ENCODE assay signal across 9 mouse cellular contexts in genomic region chr4:137368198-137368597, GRCm38 (mm10). TPM values are rescaled to one million over a fixed set of nuclear protein-coding genes. Genes with fewer than 3 reads are reported as not detected.
A peak's percentile ranks its signal among the peaks of the same experiment; 100 is the strongest.
DNase-seq lines count a peak whose midpoint lies in the region; ATAC-seq lines count a peak whose summit lies in the region.
"Had no signal": no experiment of that assay in that cellular context is flagged by ENCODE, and none has a peak within 500 bp of the region (broad histone marks: within the 10 kb centered on the region; RNA-seq: fewer than 3 reads in every experiment).

No protein-coding gene starts in this region.

- 30% methylated on average over 1 of the region's 1 CpGs for WGBS in heart, embryonic 13.5 days
- WGBS in limb, embryonic 12.5 days: 10% methylated on average over 1 of the region's 1 CpGs

- no peaks in the 10 kb centered on the region for H3K36me3 ChIP-seq in heart, embryonic 13.5 days
- no peaks in the 10 kb centered on the region for H3K36me3 ChIP-seq in limb, embryonic 12.5 days

- no peak overlapping the region for H3K4me3 ChIP-seq in heart, embryonic 13.5 days
- H3K4me3 ChIP-seq in limb, embryonic 12.5 days (replicated peaks): no peak overlapping the region

- no peaks in the 10 kb centered on the region for H3K9me3 ChIP-seq in heart, embryonic 13.5 days
- H3K9me3 ChIP-seq in limb, embryonic 12.5 days: no peaks in the 10 kb centered on the region

- H3K27ac ChIP-seq in heart, embryonic 13.5 days (replicated peaks): peak overlapping the region; percentile 65
- H3K27ac ChIP-seq in limb, embryonic 12.5 days: peak overlapping the region; percentile 59; the same call in 1 of the 2 replicates

- H3K27me3 ChIP-seq in heart, embryonic 13.5 days (replicated peaks): no peaks in the 10 kb centered on the region
- H3K27me3 ChIP-seq in limb, embryonic 12.5 days: no peaks in the 10 kb centered on the region

- H3K9ac ChIP-seq in heart, embryonic 13.5 days: no peak overlapping the region
- H3K9ac ChIP-seq in limb, embryonic 12.5 days (replicated peaks): no peak overlapping the region

- H3K4me1 ChIP-seq in heart, embryonic 13.5 days: peaks cover 31% of the 10 kb centered on the region
- peaks cover 20% of the 10 kb centered on the region for H3K4me1 ChIP-seq in limb, embryonic 12.5 days (replicated peaks)

- H3K4me2 ChIP-seq in heart, embryonic 13.5 days: 0 out of 2 replicates have a peak overlapping the region, but pooled peaks have one; percentile 9
- no peak overlapping the region for H3K4me2 ChIP-seq in limb, embryonic 12.5 days

- DNase-seq in heart, adult 8-10 months (ENCODE audit: low spot score): no peak
- DNase-seq in thymus, postnatal 14 days: peak; percentile 47
- DNase-seq in thymus, postnatal 0 days (ENCODE audit: low spot score): no peak
- no peak for DNase-seq in adrenal gland, postnatal 36 days
- DNase-seq in MN1 (ENCODE audit: low spot score): no peak

- ATAC-seq in heart, embryonic 13.5 days (ENCODE audit: extremely low read depth, insufficient number of reproducible peaks, low FRiP score, low TSS enrichment): no peak
- no peak for ATAC-seq in limb, embryonic 12.5 days (ENCODE audit: insufficient number of reproducible peaks, insufficient read depth, low FRiP score, low TSS enrichment, low read depth)
- ATAC-seq in megakaryocyte-erythroid progenitor cell, adult 5-6 weeks (replicated peaks; ENCODE audit: low FRiP score, low TSS enrichment, poor library complexity, severe bottlenecking): no peak

RNA-seq across cellular contexts. Expression of gene Cdc42, which starts 10.7 kb away (rescaled TPM):
- polyA plus RNA-seq in heart, embryonic 13.5 days (2015; fragmentation: Nextera tagmentation; extraction: Ambion mirVana): 501 and 529 TPM in 2 replicates
- total RNA-seq in heart, adult 8-10 months (2022): 100 to 1,000 TPM; 121 to 145 (median 138) TPM
- polyA plus RNA-seq in thymus, postnatal 0 days (2015; fragmentation: Nextera tagmentation; extraction: Ambion mirVana): 536 and 561 TPM in 2 replicates
- 589 and 620 TPM in 2 replicates for polyA plus RNA-seq in limb, embryonic 12.5 days (2016; fragmentation: Nextera tagmentation; extraction: Ambion mirVana)
- 264 and 276 TPM in 2 replicates for total RNA-seq in megakaryocyte-erythroid progenitor cell, adult 5-6 weeks (2014; fragmentation: Nextera tagmentation)
- total RNA-seq in megakaryocyte-erythroid progenitor cell, adult 5-6 weeks (2017): 406 and 434 TPM in 2 replicates
- 100 to 1,000 TPM; 436 to 446 TPM for total RNA-seq in adrenal gland, postnatal 36 days (2021)

RNA-seq across cellular contexts. Expression of gene Cela3a, which starts 41.4 kb away (rescaled TPM):
- not detected in 2 replicates for polyA plus RNA-seq in heart, embryonic 13.5 days (2015; fragmentation: Nextera tagmentation; extraction: Ambion mirVana)
- total RNA-seq in heart, adult 8-10 months (2022): not detected
- polyA plus RNA-seq in thymus, postnatal 0 days (2015; fragmentation: Nextera tagmentation; extraction: Ambion mirVana): not detected in 2 replicates
- not detected in 2 replicates for polyA plus RNA-seq in limb, embryonic 12.5 days (2016; fragmentation: Nextera tagmentation; extraction: Ambion mirVana)
- not detected in 2 replicates for total RNA-seq in megakaryocyte-erythroid progenitor cell, adult 5-6 weeks (2014; fragmentation: Nextera tagmentation)
- not detected in 2 replicates for total RNA-seq in megakaryocyte-erythroid progenitor cell, adult 5-6 weeks (2017)
- not detected for total RNA-seq in adrenal gland, postnatal 36 days (2021)
- polyA plus RNA-seq: urinary bladder, adult 2 months had no signal
